Mouse (Mus musculus) midbrain, embryonic 16.5 days (tissue): ENCODE data around the gene Dnase2a. TPM values are rescaled to one million over a fixed set of nuclear protein-coding genes. Genes with fewer than 3 reads are reported as not detected.

Source experiments
- ATAC-seq: fragments of 200-750 bp; cut with Nextera tagmentation; 2 replicates; pipeline ENCODE4 v1.8.0; 2017; ENCODE audit warnings: moderate TSS enrichment
- H3K27ac ChIP-seq: fragments of 300-500 bp; sonication (generic); 2 replicates; pipeline ENCODE4 v1.5.1; 2014; ENCODE audit warnings: mild to moderate bottlenecking, low read length, mixed read lengths
- H3K27me3 ChIP-seq: fragments of 300-500 bp; sonication (generic); 2 replicates; pipeline ENCODE4 v1.6.1; 2014; ENCODE audit warnings: low read depth, low read length, mixed read lengths; ENCODE audit not compliant: control insufficient read depth, insufficient read depth
- H3K36me3 ChIP-seq: fragments of 300-500 bp; sonication (generic); 2 replicates; pipeline ENCODE4 v1.6.1; 2014; ENCODE audit warnings: mild to moderate bottlenecking, low read length, moderate library complexity, mixed read lengths; ENCODE audit not compliant: control insufficient read depth, insufficient read depth
- H3K4me1 ChIP-seq: fragments of 300-500 bp; sonication (generic); 2 replicates; pipeline ENCODE4 v1.6.1; 2014; ENCODE audit warnings: mild to moderate bottlenecking, low read length, mixed read lengths; ENCODE audit not compliant: control insufficient read depth, insufficient read depth
- H3K4me2 ChIP-seq: fragments of 300-500 bp; sonication (generic); 2 replicates; pipeline ENCODE4 v1.6.1; 2014; ENCODE audit warnings: mild to moderate bottlenecking, low read length, mixed read lengths
- H3K4me3 ChIP-seq: fragments of 300-500 bp; sonication (generic); 2 replicates; pipeline ENCODE4 v1.5.1; 2014; ENCODE audit warnings: low read depth, mild to moderate bottlenecking, low read length, moderate library complexity, mixed read lengths
- H3K9ac ChIP-seq: fragments of 300-500 bp; sonication (generic); 2 replicates; pipeline ENCODE4 v1.6.1; 2014; ENCODE audit warnings: low read depth, low read length, mixed read lengths
- H3K9me3 ChIP-seq: fragments of 300-500 bp; sonication (generic); replicated peaks from 2 replicates; pipeline ENCODE4 v1.6.1; 2014; ENCODE audit warnings: mild to moderate bottlenecking, low read length, mixed read lengths; ENCODE audit not compliant: control insufficient read depth, poor library complexity, severe bottlenecking
- WGBS: fragments of 180-500 bp; shearing (Covaris S2); extraction: QIAGEN DNeasy Blood & Tissue Kit; methylation state at CpG from one replicate; pipeline ENCODE4 v1.1.7; 2014; 5-methylcytosine and 5-hydroxymethylcytosine counted together
- polyA plus RNA-seq: library from polyadenylated mRNA; unstranded; fragments of >200 nt; fragmentation: Nextera tagmentation; extraction: Ambion mirVana; gene quantifications from 2 replicates; pipeline ENCODE4 v1.2.1, GENCODE M21; 2015

Gene Dnase2a
- polyA plus RNA-seq, 1 experiment from 2014 or later: 6.1 TPM

DNA sequence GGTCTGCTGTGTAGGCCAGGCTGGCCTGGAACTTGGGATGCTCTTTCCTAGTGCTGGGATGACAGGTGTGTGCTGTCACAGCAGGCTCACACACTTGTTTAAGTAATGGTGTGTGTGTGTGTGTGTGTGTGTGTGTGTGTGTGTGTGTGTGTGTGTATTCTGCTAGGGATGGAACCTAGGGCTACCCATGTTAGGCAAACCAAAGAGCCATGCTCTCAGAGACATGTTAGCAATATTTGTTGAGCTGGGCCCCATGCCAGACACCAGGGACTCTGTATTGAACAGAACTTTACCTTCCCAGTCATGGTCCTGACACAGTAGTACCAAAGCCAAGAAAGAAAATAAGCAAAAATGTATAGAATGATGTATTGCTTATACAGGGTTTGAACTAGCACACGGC lies 19.2 kb downstream of the Dnase2a start:
- no peak overlapping the region for H3K27ac ChIP-seq
- peaks cover 3% of the 10 kb centered on the region; the same call in 1 of the 2 replicates for H3K4me1 ChIP-seq
- H3K36me3 ChIP-seq: peaks cover 39% of the 10 kb centered on the region
- no peak overlapping the region for H3K4me2 ChIP-seq
- H3K4me3 ChIP-seq: no peak overlapping the region
- no peak for ATAC-seq
- no peaks in the 10 kb centered on the region for H3K9me3 ChIP-seq
- WGBS: 95% methylated on average over 1 of the region's 1 CpGs
- H3K9ac ChIP-seq: no peak overlapping the region
- no peaks in the 10 kb centered on the region for H3K27me3 ChIP-seq

DNA sequence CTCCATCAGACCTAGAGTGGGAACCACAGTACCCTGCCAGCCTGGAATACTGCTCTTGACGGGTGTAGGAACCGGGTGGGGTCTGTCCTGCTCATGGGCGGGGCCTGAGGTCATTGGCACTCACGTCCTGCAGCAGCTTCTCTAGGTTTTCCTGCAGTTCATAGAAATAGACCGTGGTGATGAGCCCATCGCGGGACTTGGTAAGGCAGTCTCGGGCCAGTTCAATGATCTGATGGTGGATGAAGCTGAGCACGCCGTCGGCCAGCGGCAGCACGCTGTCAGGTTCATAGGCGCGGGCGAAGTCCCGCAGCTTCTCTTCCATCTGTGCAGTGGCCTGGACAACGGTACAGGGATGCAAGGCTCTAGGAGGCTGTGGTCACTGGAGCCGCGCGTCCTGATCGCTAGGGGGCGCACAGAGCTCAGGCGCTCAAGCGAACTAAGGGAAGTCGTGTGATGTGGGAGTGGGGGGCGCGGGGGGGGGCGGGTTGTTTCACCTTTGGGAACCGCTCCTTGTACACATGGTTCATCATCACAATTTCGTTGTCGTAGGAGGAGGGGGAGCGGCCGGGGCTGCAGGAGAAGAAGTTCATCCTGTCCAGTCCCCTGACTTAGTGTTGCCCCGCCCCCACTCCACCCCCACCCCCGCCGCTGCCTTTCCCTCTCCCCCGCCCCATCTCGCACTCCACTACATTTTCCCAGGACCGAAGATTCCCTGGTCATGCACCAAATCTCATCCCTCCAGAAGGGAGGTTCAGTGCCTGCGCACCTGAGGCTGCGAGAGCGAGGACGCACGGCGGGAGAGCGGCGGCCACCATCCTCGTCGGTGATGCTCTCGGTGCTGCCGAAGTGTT lies 20.3 kb downstream of the Dnase2a start:
- peaks cover 33% of the 10 kb centered on the region for H3K36me3 ChIP-seq
- WGBS: 3% methylated on average over 48 of the region's 52 CpGs
- H3K9ac ChIP-seq: 0 out of 2 replicates have a peak overlapping the region, but pooled peaks have one; percentile 10
- no peak overlapping the region for H3K27ac ChIP-seq
- peak overlapping the region; percentile 21 for H3K4me3 ChIP-seq
- H3K27me3 ChIP-seq: no peaks in the 10 kb centered on the region
- H3K4me2 ChIP-seq: peak overlapping the region; percentile 46
- H3K9me3 ChIP-seq: no peaks in the 10 kb centered on the region
- peak; percentile 71 for ATAC-seq
- H3K4me1 ChIP-seq: peaks cover 4% of the 10 kb centered on the region

DNA sequence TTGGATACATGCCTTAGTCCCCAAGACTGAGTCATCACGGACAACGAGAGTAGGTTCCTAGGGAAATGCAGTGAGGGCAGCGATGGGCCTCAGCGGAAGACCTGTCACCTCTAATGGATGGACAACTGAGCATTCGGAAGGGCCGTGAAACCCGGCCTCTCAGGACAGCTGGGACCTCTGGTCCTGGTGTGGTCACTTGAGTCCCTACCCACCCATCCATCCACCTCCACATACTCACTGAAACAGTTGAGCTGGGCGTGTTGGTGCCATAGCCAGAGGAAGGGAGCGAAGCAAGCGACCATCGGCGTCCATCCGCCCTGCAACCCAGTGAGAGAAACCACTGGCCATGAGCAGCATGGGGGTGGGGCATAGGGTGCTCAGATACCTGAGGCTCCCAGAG lies 22.2 kb downstream of the Dnase2a start:
- Histone ChIP-seq H3K27me3 (no peaks in the 10 kb centered on the region), H3K4me2 (no peak overlapping the region), H3K9me3 (no peaks in the 10 kb centered on the region), H3K36me3 (peaks cover 21% of the 10 kb centered on the region), H3K4me1 (peaks cover 23% of the 10 kb centered on the region), H3K9ac (no peak overlapping the region), H3K4me3 (no peak overlapping the region), H3K27ac (no peak overlapping the region)
- ATAC-seq: no peak
- 88% methylated on average over 13 of the region's 13 CpGs for WGBS

DNA sequence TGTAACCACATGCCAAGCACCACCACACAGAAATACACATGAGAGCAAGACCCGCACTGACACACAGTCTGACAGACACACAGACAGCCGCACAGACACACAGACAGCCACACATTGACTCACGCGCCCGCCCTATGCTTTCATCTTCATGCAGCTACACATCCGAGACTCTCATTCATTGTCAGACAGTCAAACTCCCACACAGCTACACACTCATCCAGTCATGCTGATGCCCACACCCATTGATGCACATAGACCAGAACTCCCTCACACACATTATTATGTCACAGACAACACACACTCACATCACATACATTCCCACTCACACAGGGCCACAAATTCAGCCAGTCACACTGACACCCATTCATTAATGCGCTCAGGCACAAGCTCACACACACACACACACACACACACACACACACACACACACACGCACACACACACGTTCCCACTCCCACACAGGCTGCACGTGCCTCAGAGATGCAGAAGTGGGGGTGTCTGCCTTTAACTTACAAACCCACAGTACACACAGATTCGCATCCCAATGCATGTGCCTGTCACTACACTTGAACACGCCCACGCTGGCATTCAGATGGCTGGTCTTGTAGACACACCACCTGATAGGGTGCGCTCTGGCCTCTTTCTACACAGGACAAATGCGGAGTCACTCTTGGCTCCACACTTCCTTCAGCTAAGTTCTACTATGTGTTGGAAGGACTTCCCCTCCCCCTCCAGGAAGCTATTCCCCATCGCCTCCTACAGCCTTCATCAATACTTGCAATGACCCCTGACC lies 25.6 kb downstream of the Dnase2a start:
- Histone ChIP-seq H3K4me2 (peak overlapping the region; percentile 98), H3K27ac (no peak overlapping the region), H3K4me1 (peaks cover 26% of the 10 kb centered on the region), H3K36me3 (peaks cover 11% of the 10 kb centered on the region; the same call in 1 of the 2 replicates), H3K9ac (no peak overlapping the region), H3K4me3 (peak overlapping the region; percentile 92), H3K9me3 (no peaks in the 10 kb centered on the region), H3K27me3 (no peaks in the 10 kb centered on the region)
- WGBS: 86% methylated on average over 16 of the region's 16 CpGs
- ATAC-seq: no peak

DNA sequence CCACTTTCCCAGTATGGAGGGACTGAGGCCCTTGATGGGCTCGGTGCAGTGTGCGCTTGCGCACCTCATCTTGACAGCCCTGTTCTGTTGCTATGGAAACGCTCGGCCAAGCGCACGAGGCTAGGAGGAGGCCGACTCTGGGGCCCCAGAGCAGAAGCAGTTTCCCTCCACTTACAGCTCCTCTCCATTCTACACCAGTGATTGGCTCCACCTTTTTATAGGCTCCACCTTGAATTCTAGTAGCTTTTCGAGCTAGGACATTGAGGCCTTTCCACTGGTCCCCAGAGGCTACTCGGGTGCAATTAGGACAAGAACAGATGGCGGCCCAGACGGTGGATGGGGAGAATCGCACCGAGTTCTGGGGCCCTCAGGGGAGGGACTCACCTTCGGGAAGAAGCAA lies 26.5 kb downstream of the Dnase2a start:
- peak overlapping the region; percentile 98 for H3K4me2 ChIP-seq
- whole genome bisulfite sequencing: under 1% methylated on average over 15 of the region's 15 CpGs
- peak; percentile 76 for ATAC-seq
- peak overlapping the region; percentile 92 for H3K4me3 ChIP-seq
- H3K9ac ChIP-seq: peak overlapping the region; percentile 100
- H3K36me3 ChIP-seq: peaks cover 11% of the 10 kb centered on the region; the same call in 1 of the 2 replicates
- peak overlapping the region; percentile 98 for H3K27ac ChIP-seq
- no peaks in the 10 kb centered on the region for H3K9me3 ChIP-seq
- no peaks in the 10 kb centered on the region for H3K27me3 ChIP-seq
- peaks cover 24% of the 10 kb centered on the region for H3K4me1 ChIP-seq

DNA sequence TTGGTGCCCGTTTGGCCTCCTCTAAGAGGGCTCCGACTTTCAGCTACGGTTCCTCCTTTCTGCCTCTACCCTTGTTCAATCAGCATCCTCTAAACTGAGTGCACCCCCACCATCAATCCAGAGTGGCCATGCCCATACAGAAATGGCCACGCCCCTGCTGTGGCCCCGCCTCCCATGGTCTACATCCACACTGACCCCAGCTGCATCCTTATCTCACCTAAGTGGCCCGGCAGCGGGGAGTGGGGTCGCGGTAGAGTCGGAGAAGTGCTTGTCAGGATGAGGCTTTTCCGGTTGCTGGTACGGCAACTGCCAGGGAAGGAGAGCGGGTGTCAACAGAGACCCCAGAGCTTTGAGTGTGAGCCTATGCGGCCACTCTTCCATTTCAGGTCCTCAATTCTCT lies 27.1 kb downstream of the Dnase2a start:
- ATAC-seq: peak; percentile 50
- 5% methylated on average over 14 of the region's 14 CpGs for WGBS
- Histone ChIP-seq H3K27me3 (no peaks in the 10 kb centered on the region), H3K4me2 (peak overlapping the region; percentile 98), H3K4me3 (peak overlapping the region; percentile 92), H3K36me3 (peaks cover 6% of the 10 kb centered on the region; the same call in 1 of the 2 replicates), H3K4me1 (peaks cover 24% of the 10 kb centered on the region), H3K9me3 (no peaks in the 10 kb centered on the region), H3K9ac (peak overlapping the region; percentile 100), H3K27ac (peak overlapping the region; percentile 98)

DNA sequence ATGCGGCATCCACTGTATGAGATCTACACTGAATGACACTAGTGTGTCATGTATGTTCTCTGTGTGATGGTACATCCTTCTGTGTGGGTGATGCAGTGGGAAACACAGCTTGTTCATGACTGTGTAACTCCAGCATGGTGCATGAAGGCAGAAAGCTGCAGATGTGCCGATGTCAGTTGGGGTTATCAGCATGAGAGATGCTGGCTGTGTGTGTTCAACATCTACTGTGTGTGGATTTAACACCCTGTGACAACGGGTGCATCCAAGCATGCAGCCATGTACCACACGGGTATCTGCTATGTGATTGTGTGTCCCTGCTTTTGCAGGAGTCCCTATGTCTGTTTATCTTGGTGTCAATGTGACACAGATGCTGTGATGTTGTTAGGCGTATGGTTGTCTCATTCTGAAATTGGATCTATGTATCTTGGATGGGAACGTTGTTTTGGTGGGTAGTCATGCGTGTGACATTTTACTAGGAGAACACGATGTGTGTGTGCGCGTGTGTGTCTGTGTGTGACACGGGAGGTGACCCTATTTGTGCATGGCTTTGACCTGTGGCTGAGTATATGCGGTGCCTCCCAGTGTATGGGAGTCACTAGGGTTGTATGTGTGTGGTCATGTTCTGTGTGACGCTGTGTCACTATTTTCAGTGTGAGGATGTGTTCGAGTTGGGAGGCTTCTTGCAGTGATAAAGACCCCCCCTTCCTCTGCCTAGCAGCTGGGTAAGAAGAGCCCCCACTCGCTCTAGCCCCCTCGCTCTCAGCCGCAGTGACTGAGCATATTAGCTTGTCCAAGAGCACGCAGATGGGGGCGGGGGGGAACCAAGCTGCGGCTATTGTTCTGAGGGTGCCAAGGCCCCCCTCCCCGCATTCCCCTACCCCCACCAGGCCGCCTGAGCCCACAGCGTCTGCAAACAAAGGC lies 27.9 kb downstream of the Dnase2a start:
- ATAC-seq: peak; percentile 46
- H3K27me3 ChIP-seq: no peaks in the 10 kb centered on the region; the same call in 1 of the 2 replicates
- H3K9me3 ChIP-seq: no peaks in the 10 kb centered on the region
- H3K4me2 ChIP-seq: peak overlapping the region; percentile 98
- H3K9ac ChIP-seq: peak overlapping the region; percentile 100
- H3K4me1 ChIP-seq: peaks cover 24% of the 10 kb centered on the region
- H3K27ac ChIP-seq: peak overlapping the region; percentile 98
- H3K36me3 ChIP-seq: peaks cover 4% of the 10 kb centered on the region; the same call in 1 of the 2 replicates
- peak overlapping the region; percentile 92 for H3K4me3 ChIP-seq
- WGBS: 10% methylated on average over 23 of the region's 23 CpGs

DNA sequence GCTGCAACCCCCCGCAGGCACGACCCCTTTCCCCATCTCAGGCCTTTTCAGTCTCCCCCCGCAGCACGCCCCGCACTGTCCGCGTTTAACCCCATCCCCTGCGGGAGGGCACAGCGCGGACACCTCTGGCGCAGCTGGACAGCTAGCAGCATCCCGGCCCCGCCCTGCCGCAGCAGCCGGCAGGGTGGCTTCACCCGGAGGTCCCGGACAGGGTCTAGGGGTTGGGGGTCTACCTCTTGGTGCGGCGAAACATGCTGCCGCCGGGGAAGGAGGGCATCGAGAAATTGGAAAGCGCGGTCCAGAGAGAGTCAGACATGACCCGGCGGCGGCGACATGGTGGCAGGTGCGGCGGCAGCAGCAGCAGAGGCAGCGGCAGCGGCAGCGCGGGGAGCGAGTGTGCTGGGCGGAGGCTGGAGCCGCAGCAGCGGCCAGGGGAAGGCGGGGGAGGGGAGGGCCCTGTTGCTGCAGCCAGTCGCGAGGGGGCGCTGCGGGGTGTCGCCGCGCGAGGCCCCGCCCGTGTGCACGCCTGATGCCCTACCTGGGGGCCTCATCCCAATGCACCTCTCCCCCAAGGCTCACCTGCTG lies 28.7 kb downstream of the Dnase2a start, which contains the start of gene Mast1:
Gene Mast1, minus strand, starts transcription at position 398 of the 585 bp plus-strand sequence.
- ATAC-seq: peak; percentile 58
- Histone ChIP-seq H3K4me3 (peak within 1 kb of the TSS; percentile 92), H3K4me2 (peak within 1 kb of the TSS; percentile 98), H3K27me3 (no peaks in the 10 kb centered on the region; the same call in 1 of the 2 replicates), H3K36me3 (peaks cover 4% of the 10 kb centered on the region; the same call in 1 of the 2 replicates), H3K9ac (peak within 1 kb of the TSS; percentile 100), H3K27ac (peak within 1 kb of the TSS; percentile 98), H3K4me1 (peaks cover 24% of the 10 kb centered on the region), H3K9me3 (no peaks in the 10 kb centered on the region)
- WGBS: under 1% methylated on average over 47 of the region's 50 CpGs
